15 mouse cellular contexts compared by ENCODE assay signal in the genomic region with DNA sequence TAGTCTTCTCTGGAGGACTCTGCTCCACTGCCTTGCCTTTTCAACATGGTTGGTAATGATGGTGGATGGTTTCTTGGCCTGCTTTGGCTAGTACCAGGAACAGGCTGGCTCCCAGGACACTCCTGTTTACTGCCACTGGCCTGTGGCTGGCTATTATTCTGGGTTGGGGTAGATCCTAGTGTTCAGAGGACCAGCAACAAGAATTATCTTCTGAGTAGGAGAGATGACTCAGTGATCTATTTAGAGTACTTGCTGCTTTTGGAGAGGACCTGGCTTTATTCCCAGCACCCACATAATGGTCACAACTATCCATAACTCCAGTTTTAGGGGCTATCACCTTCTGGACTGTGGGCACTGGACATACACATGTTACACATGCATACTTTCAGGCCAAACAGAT. TPM values are rescaled to one million over a fixed set of nuclear protein-coding genes. Genes with fewer than 3 reads are reported as not detected.
DNase-seq lines count a peak whose midpoint lies in the region; ATAC-seq lines count a peak whose summit lies in the region.
"Had no signal": no experiment of that assay in that cellular context is flagged by ENCODE, and none has a peak within 500 bp of the region (broad histone marks: within the 10 kb centered on the region; RNA-seq: fewer than 3 reads in every experiment).

No protein-coding gene starts in this region.

- DNase-seq in lung, postnatal 14 days: no peak
- DNase-seq in NIH3T3 (ENCODE audit: low read depth): peak; percentile 7
- DNase-seq in embryonic facial prominence, embryonic 14.5 days (ENCODE audit: low spot score): no peak

- peaks cover 15% of the 10 kb centered on the region for H3K36me3 ChIP-seq in intestine, embryonic 15.5 days
- H3K36me3 ChIP-seq in intestine, embryonic 16.5 days (ENCODE audit: control insufficient read depth, insufficient read depth, low read length): 0 out of 2 replicates have a peak, but pooled peaks cover 12% of the 10 kb centered on the region
- peaks cover 27% of the 10 kb centered on the region for H3K36me3 ChIP-seq in lung, embryonic 16.5 days (ENCODE audit: control insufficient read depth, insufficient read depth, low read length)
- H3K36me3 ChIP-seq in embryonic facial prominence, embryonic 14.5 days (ENCODE audit: control insufficient read depth, insufficient read depth, low read length): peaks cover 41% of the 10 kb centered on the region

- no peaks in the 10 kb centered on the region for H3K4me1 ChIP-seq in intestine, embryonic 15.5 days (replicated peaks)
- no peaks in the 10 kb centered on the region for H3K4me1 ChIP-seq in intestine, embryonic 16.5 days (ENCODE audit: control insufficient read depth, insufficient read depth, low read length)
- H3K4me1 ChIP-seq in lung, embryonic 16.5 days (replicated peaks; ENCODE audit: control insufficient read depth, insufficient read depth, low read length): no peaks in the 10 kb centered on the region
- no peaks in the 10 kb centered on the region for H3K4me1 ChIP-seq in embryonic facial prominence, embryonic 14.5 days (ENCODE audit: control insufficient read depth, insufficient read depth, low read length)
- H3K4me1 ChIP-seq: forebrain, embryonic 15.5 days; limb, embryonic 12.5 days; liver, embryonic 15.5 days; midbrain, embryonic 15.5 days; stomach, embryonic 15.5 days had no signal

- H3K27ac ChIP-seq in intestine, embryonic 15.5 days: no peak overlapping the region
- no peak overlapping the region for H3K27ac ChIP-seq in intestine, embryonic 16.5 days (ENCODE audit: low read length)
- H3K27ac ChIP-seq in lung, embryonic 16.5 days (ENCODE audit: low read length): no peak overlapping the region
- no peak overlapping the region for H3K27ac ChIP-seq in embryonic facial prominence, embryonic 14.5 days (replicated peaks; ENCODE audit: low read depth, low read length)
- H3K27ac ChIP-seq: forebrain, embryonic 15.5 days; heart, adult 2 months; heart, embryonic 13.5 days; kidney, postnatal 0 days; limb, embryonic 12.5 days; liver, embryonic 15.5 days; midbrain, embryonic 15.5 days; stomach, embryonic 15.5 days had no signal

- no peaks in the 10 kb centered on the region for H3K27me3 ChIP-seq in intestine, embryonic 15.5 days (replicated peaks)
- no peaks in the 10 kb centered on the region for H3K27me3 ChIP-seq in intestine, embryonic 16.5 days (replicated peaks; ENCODE audit: control insufficient read depth, insufficient read depth, low read length)
- no peaks in the 10 kb centered on the region for H3K27me3 ChIP-seq in lung, embryonic 16.5 days (ENCODE audit: control insufficient read depth, insufficient read depth, low read depth, low read length)
- H3K27me3 ChIP-seq in embryonic facial prominence, embryonic 14.5 days (replicated peaks; ENCODE audit: control insufficient read depth, insufficient read depth, low read length): no peaks in the 10 kb centered on the region
- H3K27me3 ChIP-seq: forebrain, embryonic 15.5 days; heart, embryonic 13.5 days; limb, embryonic 12.5 days; liver, embryonic 15.5 days; midbrain, embryonic 15.5 days; stomach, embryonic 15.5 days had no signal

- no peak overlapping the region for H3K9ac ChIP-seq in intestine, embryonic 15.5 days
- no peak overlapping the region for H3K9ac ChIP-seq in intestine, embryonic 16.5 days (ENCODE audit: low read depth, low read length)
- no peak overlapping the region for H3K9ac ChIP-seq in lung, embryonic 16.5 days (ENCODE audit: low read length)
- no peak overlapping the region for H3K9ac ChIP-seq in embryonic facial prominence, embryonic 14.5 days (ENCODE audit: low read depth, low read length)
- H3K9ac ChIP-seq: forebrain, embryonic 15.5 days; heart, embryonic 13.5 days; limb, embryonic 12.5 days; liver, embryonic 15.5 days; midbrain, embryonic 15.5 days; stomach, embryonic 15.5 days had no signal

- H3K4me2 ChIP-seq in intestine, embryonic 15.5 days (replicated peaks): no peak overlapping the region
- H3K4me2 ChIP-seq in intestine, embryonic 16.5 days (ENCODE audit: low read depth, low read length): no peak overlapping the region
- no peak overlapping the region for H3K4me2 ChIP-seq in lung, embryonic 16.5 days (ENCODE audit: low read depth, low read length)
- H3K4me2 ChIP-seq in embryonic facial prominence, embryonic 14.5 days (ENCODE audit: low read depth, low read length): no peak overlapping the region
- H3K4me2 ChIP-seq: forebrain, embryonic 15.5 days; heart, embryonic 13.5 days; limb, embryonic 12.5 days; liver, embryonic 15.5 days; midbrain, embryonic 15.5 days; stomach, embryonic 15.5 days had no signal

- H3K9me3 ChIP-seq in intestine, embryonic 15.5 days: no peaks in the 10 kb centered on the region
- H3K9me3 ChIP-seq in intestine, embryonic 16.5 days (ENCODE audit: control insufficient read depth, low read length): no peaks in the 10 kb centered on the region
- no peaks in the 10 kb centered on the region for H3K9me3 ChIP-seq in lung, embryonic 16.5 days (ENCODE audit: control insufficient read depth, low read length)
- no peaks in the 10 kb centered on the region for H3K9me3 ChIP-seq in embryonic facial prominence, embryonic 14.5 days (ENCODE audit: control insufficient read depth, low read length)
- H3K9me3 ChIP-seq: forebrain, embryonic 15.5 days; heart, embryonic 13.5 days; limb, embryonic 12.5 days; liver, embryonic 15.5 days; megakaryocyte, embryonic 14.5 days; midbrain, embryonic 15.5 days; stomach, embryonic 15.5 days had no signal

- H3K4me3 ChIP-seq in intestine, embryonic 15.5 days (replicated peaks): no peak overlapping the region
- H3K4me3 ChIP-seq in intestine, embryonic 16.5 days (ENCODE audit: low read length): no peak overlapping the region
- H3K4me3 ChIP-seq in lung, embryonic 16.5 days (ENCODE audit: low read length): no peak overlapping the region
- H3K4me3 ChIP-seq in embryonic facial prominence, embryonic 14.5 days (ENCODE audit: low read depth, low read length): no peak overlapping the region
- H3K4me3 ChIP-seq: forebrain, embryonic 15.5 days; heart, adult 2 months; heart, embryonic 13.5 days; limb, embryonic 12.5 days; liver, embryonic 15.5 days; megakaryocyte, embryonic 14.5 days; midbrain, embryonic 15.5 days; stomach, embryonic 15.5 days had no signal

- ATAC-seq in intestine, embryonic 15.5 days: 0 out of 2 replicates have a peak, but pooled peaks have one; percentile 9
- no peak for ATAC-seq in intestine, embryonic 16.5 days
- peak; percentile 9; the same call in 1 of the 2 replicates for ATAC-seq in lung, embryonic 16.5 days (ENCODE audit: low read depth)
- ATAC-seq in embryonic facial prominence, embryonic 14.5 days (ENCODE audit: low read depth): 0 out of 2 replicates have a peak, but pooled peaks have one; percentile 7
- ATAC-seq: midbrain, embryonic 15.5 days had no signal

RNA-seq across cellular contexts. Expression of a gene that starts 16.9 kb away (rescaled TPM):
- polyA plus RNA-seq in intestine, embryonic 15.5 days (2015; fragmentation: Nextera tagmentation; extraction: Ambion mirVana): 11.4 and 11.6 TPM in 2 replicates
- polyA plus RNA-seq in intestine, embryonic 16.5 days (2015; fragmentation: Nextera tagmentation; extraction: Ambion mirVana): 9.0 and 9.8 TPM in 2 replicates
- polyA plus RNA-seq in lung, embryonic 16.5 days (2015; fragmentation: Nextera tagmentation; extraction: Ambion mirVana): 64.4 and 67.2 TPM in 2 replicates
- polyA plus RNA-seq in embryonic facial prominence, embryonic 14.5 days (2014; fragmentation: Nextera tagmentation; extraction: Ambion mirVana): 23.1 and 26.0 TPM in 2 replicates

RNA-seq across cellular contexts. Expression of a gene that starts 44.3 kb away (rescaled TPM):
- 42.5 and 49.5 TPM in 2 replicates for polyA plus RNA-seq in intestine, embryonic 15.5 days (2015; fragmentation: Nextera tagmentation; extraction: Ambion mirVana)
- 37.5 and 38.3 TPM in 2 replicates for polyA plus RNA-seq in intestine, embryonic 16.5 days (2015; fragmentation: Nextera tagmentation; extraction: Ambion mirVana)
- polyA plus RNA-seq in lung, embryonic 16.5 days (2015; fragmentation: Nextera tagmentation; extraction: Ambion mirVana): 33.8 and 41.0 TPM in 2 replicates
- 39.3 and 39.5 TPM in 2 replicates for polyA plus RNA-seq in embryonic facial prominence, embryonic 14.5 days (2014; fragmentation: Nextera tagmentation; extraction: Ambion mirVana)
